Mouse (Mus musculus): ENCODE measurements at regions not wholly inside any gene's neighbourhood (a gene's known extent, or its start where the extent isn't known, plus 50 kb on each side); places are given as distances from the start of the nearest gene placed in this dataset.

DNA sequence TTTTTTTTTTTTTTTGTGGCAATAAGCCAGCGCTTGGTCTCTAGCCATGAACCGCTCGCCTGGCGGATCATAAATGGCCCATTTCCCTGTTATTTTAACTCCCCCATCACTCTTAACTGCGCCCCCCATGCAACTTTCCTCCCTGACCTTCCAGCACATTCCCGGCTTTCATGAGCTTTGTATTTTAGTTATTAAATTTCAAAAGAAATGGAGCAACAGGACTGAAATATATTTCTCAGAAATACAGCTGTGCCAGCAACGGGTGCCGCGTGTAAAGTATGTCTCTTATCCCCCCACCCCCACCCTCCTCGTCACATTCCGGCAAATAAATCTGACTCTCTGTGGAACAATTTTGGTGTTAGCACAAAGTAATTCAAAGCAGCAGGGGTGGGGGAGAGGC lies 83.2 kb upstream of the Tas2r119 start:
- DNase-seq (ENCODE audit: low spot score) = no peak

DNA sequence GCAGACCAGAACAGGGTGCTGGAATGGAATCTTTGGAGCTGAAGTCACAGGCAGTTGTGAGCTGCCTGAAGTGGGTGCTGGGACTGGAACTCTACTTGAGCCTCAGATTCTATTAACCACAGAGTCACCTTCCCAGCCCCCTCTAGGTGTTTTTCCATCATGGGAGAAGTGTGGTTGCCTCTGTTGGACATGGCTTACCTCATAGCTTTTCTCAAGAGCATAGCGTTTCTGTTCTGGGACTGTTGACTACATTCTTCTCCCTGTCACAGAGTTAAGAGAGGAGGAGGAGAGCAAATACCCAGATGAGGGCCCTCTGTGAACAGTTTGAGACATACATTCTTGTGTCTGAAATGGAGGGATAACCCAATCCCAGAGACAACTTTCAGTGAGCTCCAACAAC lies 81.5 kb upstream of the Tas2r119 start:
- no peak for DNase-seq (ENCODE audit: low spot score)

DNA sequence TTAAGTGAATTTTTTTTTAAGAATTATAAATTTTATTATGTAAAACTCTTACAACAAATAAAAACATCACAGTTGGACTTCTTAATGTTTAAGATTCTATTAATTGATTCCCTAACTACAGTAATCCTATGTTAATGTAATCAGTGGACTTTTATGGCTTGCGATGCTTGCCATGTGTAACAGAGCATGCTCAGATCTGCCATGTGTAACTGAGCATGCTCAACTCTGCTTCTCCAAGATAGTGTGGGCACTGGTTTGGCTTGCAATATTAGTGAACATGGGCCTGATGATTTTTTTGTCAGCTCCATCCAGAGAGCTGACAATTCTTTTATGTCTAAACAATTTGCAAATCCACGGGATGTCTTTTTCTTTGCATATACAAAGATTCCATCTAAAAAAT lies 66.4 kb upstream of the Tas2r119 start:
- DNase-seq (ENCODE audit: low spot score) = no peak

Measured in layer of hippocampus, adult 11-12 months (tissue).